11 mouse cellular contexts compared by ENCODE assay signal in genomic region chr2:27702904-27703666, GRCm38 (mm10). TPM values are rescaled to one million over a fixed set of nuclear protein-coding genes. Genes with fewer than 3 reads are reported as not detected.
A peak's percentile ranks its signal among the peaks of the same experiment; 100 is the strongest.
DNase-seq lines count a peak whose midpoint lies in the region; ATAC-seq and TF ChIP-seq lines count a peak whose summit lies in the region.
"Had no signal": no experiment of that assay in that cellular context is flagged by ENCODE, and none has a peak within 500 bp of the region (broad histone marks: within the 10 kb centered on the region; RNA-seq: fewer than 3 reads in every experiment).

No protein-coding gene starts in this region.

- no peaks in the 10 kb centered on the region for H3K9me3 ChIP-seq in E14TG2a.4 (ENCODE audit: low read length)
- no peaks in the 10 kb centered on the region for H3K9me3 ChIP-seq in intestine, embryonic 15.5 days
- no peaks in the 10 kb centered on the region for H3K9me3 ChIP-seq in lung, embryonic 16.5 days (ENCODE audit: control insufficient read depth, low read length)
- H3K9me3 ChIP-seq: forebrain, embryonic 13.5 days; neural tube, embryonic 13.5 days had no signal

- DNase-seq in embryo, embryonic 10 days (ENCODE audit: low spot score) = peak; percentile 54
- no peak for DNase-seq in embryo, embryonic 10.5 days (ENCODE audit: low spot score)
- no peak for DNase-seq in adrenal gland, postnatal 4 days (ENCODE audit: low spot score in 2 of 2)
- DNase-seq in left cerebral cortex, adult 18-20 months (ENCODE audit: low spot score in 2 of 2) = no peak
- no peak for DNase-seq in gastrocnemius, postnatal 25 days
- DNase-seq: thymus, postnatal 14 days had no signal

- H3K9ac ChIP-seq in intestine, embryonic 15.5 days = no peak overlapping the region
- H3K9ac ChIP-seq in lung, embryonic 16.5 days (ENCODE audit: low read length) = peak overlapping the region; percentile 3; the same call in 1 of the 2 replicates
- H3K9ac ChIP-seq: forebrain, embryonic 13.5 days; neural tube, embryonic 13.5 days had no signal

- peak; percentile 83 for ATAC-seq in intestine, embryonic 15.5 days
- no peak for ATAC-seq in lung, embryonic 16.5 days (ENCODE audit: low read depth)
- ATAC-seq: forebrain, embryonic 13.5 days had no signal

- no peaks in the 10 kb centered on the region for H3K36me3 ChIP-seq in E14TG2a.4 (ENCODE audit: insufficient read depth, low read length)
- H3K36me3 ChIP-seq in intestine, embryonic 15.5 days = no peaks in the 10 kb centered on the region
- H3K36me3 ChIP-seq in lung, embryonic 16.5 days (ENCODE audit: control insufficient read depth, insufficient read depth, low read length) = no peaks in the 10 kb centered on the region; the same call in 1 of the 2 replicates
- H3K36me3 ChIP-seq: neural tube, embryonic 13.5 days had no signal

- peak overlapping the region; percentile 73 for H3K27ac ChIP-seq in intestine, embryonic 15.5 days
- 0 out of 2 replicates have a peak overlapping the region, but pooled peaks have one; percentile 30 for H3K27ac ChIP-seq in lung, embryonic 16.5 days (ENCODE audit: low read length)
- H3K27ac ChIP-seq: forebrain, embryonic 13.5 days; neural tube, embryonic 13.5 days had no signal

- H3K4me2 ChIP-seq in intestine, embryonic 15.5 days (replicated peaks) = peak overlapping the region; percentile 20
- H3K4me2 ChIP-seq in lung, embryonic 16.5 days (ENCODE audit: low read depth, low read length) = no peak overlapping the region
- H3K4me2 ChIP-seq: forebrain, embryonic 13.5 days; neural tube, embryonic 13.5 days had no signal

- H3K27me3 ChIP-seq in E14TG2a.4 (ENCODE audit: insufficient read depth, low read length) = no peaks in the 10 kb centered on the region
- H3K27me3 ChIP-seq in intestine, embryonic 15.5 days (replicated peaks) = no peaks in the 10 kb centered on the region
- H3K27me3 ChIP-seq in lung, embryonic 16.5 days (ENCODE audit: control insufficient read depth, insufficient read depth, low read depth, low read length) = no peaks in the 10 kb centered on the region
- H3K27me3 ChIP-seq: forebrain, embryonic 13.5 days; neural tube, embryonic 13.5 days had no signal

- peak overlapping the region; percentile 39; the same call in 1 of the 2 replicates for H3K4me3 ChIP-seq in E14TG2a.4 (replicated peaks; ENCODE audit: low read length)
- no peak overlapping the region for H3K4me3 ChIP-seq in intestine, embryonic 15.5 days (replicated peaks)
- H3K4me3 ChIP-seq in lung, embryonic 16.5 days (ENCODE audit: low read length) = no peak overlapping the region
- H3K4me3 ChIP-seq: forebrain, embryonic 13.5 days; neural tube, embryonic 13.5 days had no signal

- H3K4me1 ChIP-seq in E14TG2a.4 (replicated peaks; ENCODE audit: low read depth, low read length) = peaks cover 25% of the 10 kb centered on the region
- peaks cover 71% of the 10 kb centered on the region for H3K4me1 ChIP-seq in intestine, embryonic 15.5 days (replicated peaks)
- H3K4me1 ChIP-seq in lung, embryonic 16.5 days (replicated peaks; ENCODE audit: control insufficient read depth, insufficient read depth, low read length) = peaks cover 66% of the 10 kb centered on the region

- WGBS in intestine, embryonic 15.5 days = 55% methylated on average over 10 of the region's 10 CpGs
- 43% methylated on average over 10 of the region's 10 CpGs for WGBS in lung, embryonic 16.5 days

- no peak for TF ChIP-seq CTCF in E14TG2a.4 (conservative IDR thresholded peaks at IDR 0.05; ENCODE audit: low read length)

RNA-seq across cellular contexts. Expression of gene Rxra, which starts 26.8 kb away (rescaled TPM):
- polyA plus RNA-seq in intestine, embryonic 15.5 days (2015; fragmentation: Nextera tagmentation; extraction: Ambion mirVana) = 11.7 and 12.5 TPM in 2 replicates
- polyA plus RNA-seq in lung, embryonic 16.5 days (2015; fragmentation: Nextera tagmentation; extraction: Ambion mirVana) = 11.3 TPM in 2 replicates
- total RNA-seq in adrenal gland, postnatal 4 days (2021) = 10 to 100 TPM; 58.4 to 59.3 TPM
- 10 to 100 TPM; 25.2 to 25.5 TPM for total RNA-seq in left cerebral cortex, adult 18-20 months (2021)
- total RNA-seq in gastrocnemius, postnatal 25 days (2021) = 10 to 100 TPM; 70.1 to 81.3 TPM
